Mouse (Mus musculus) adrenal gland, adult 8-10 months (tissue): ENCODE data around the gene Taf10. TPM values are rescaled to one million over a fixed set of nuclear protein-coding genes. Genes with fewer than 3 reads are reported as not detected.

Experiments
- DNase-seq: peaks from one replicate; pipeline ENCODE4 v3.0.0; 2022
- total RNA-seq, 4 experiments: library from RNA; stranded (reverse); gene quantifications; 2 replicates each; pipeline ENCODE4 v1.2.4; 2022

Gene Taf10
- total RNA-seq, 4 experiments from 2014 or later: 198 to 224 (median 207) TPM

DNA sequence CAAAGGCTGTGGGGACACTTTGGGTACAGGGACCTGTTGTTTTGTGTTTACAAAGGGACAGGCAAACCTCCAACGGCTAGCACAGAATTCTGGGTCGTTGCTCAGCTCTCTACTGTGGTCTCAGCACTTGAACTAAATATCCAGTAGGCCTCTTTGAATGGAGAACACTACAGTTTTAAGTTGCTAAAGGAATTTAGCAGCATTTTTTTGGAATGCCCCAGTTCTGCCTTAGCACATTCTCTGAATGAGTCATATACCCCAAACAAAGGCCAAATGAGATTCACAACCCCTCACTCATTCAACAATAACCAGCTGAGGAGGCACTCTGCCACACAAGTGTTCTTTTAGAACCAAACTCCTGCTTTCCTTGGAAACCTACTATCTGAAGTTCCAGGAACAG is 22.2 kb downstream of the Taf10 start:
- no peak for DNase-seq

DNA sequence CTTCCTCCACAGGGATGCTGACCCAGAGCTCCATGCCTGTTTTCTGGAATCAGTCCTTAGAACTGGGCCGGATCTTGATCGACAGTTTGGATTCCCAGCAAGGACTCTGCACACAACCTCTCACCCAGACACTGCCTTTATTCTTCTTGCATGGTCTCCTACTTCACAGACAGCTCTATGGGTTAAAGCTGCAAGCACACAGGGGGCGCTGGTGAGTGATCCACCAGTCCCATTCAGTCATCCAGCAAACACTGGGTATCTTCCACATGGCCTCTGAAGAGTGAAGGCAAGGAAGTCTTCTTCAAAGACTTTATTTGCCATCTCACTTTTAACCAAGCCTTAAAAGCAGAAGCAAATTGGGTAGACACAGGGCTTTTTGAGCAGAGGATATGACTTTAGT is 28.8 kb downstream of the Taf10 start:
- DNase-seq: no peak

DNA sequence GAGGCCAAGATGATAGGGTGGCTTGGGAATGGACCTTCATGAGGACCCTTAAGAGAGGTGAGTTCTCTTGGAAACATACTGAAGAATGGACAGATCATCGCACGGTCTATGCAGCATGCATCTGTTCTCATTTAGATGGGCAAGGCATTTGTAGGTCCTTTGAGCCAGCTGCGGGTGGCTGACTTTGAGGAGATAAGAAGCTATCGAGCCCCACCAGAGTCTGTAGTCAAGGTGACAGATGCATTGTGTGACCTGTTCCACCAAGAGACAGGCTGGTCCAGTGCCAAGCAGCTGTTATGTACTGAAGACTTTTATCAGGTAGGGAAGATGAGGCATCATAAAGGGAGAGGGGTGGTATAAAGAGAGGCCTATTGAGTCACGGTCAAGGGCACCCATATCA is 35.4 kb downstream of the Taf10 start:
- DNase-seq: no peak

DNA sequence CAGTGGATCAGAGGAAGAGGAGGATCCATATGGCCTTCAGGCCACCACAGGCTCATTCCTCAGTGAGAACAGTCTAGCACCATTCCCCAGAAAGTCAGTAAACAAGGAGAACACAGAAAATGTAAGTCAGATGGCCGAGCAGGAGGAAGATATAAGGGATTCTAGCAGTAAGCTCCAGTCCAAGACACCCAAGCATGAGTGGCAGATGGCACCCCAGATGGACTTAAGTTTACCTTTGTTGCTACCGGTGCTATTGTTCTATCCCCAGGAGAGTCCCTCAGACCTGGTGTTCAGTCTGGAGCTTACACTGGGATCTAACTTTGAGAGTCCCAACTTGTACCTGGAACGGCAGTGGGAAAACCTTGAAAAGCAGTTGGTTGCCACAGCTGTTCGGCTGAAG is 40.3 kb downstream of the Taf10 start:
- DNase-seq: no peak

DNA sequence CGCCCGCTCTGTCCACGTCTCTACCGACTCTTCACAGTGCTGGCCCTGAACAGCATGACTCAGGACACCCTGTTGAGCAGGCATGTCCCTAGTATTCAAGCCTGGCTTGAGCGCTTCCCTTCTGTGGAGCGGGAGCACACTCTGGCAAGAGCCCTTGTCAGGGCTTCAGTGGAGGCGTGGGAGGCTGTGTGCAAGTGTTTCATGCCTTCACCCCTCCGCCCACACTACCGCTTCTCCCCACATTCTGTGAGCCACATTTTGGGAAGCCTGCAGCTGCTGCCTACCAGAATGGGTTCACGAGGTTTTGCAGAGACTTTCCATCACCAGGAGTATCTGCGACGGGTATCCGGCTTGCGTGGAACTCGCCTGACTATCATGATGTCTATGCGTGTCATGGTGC is 41.0 kb downstream of the Taf10 start:
- DNase-seq: no peak

DNA sequence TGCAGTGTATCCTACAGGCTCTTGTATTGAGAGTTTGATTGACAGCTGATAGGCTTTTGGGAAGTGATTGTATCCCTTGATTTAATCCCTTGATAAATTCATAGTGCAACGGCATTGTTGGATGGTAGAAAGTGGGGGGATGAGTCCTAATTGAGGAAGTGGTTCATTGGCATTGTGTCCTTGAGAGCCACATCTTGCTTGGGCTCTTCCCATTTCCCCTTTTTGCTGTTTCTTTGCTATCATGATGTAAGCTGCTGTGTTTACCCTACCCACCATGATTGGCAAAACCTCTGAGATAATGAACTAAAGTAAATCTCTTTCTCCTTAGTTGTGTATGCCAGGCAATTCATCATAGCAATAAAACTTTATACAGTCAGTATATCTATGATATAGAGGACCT is 53.3 kb downstream of the Taf10 start:
- DNase-seq: no peak

Other genes starting within 250 kb of the Taf10 start
- 10 to 100 TPM; 47.3 to 54.3 (median 51.8) TPM for gene Smpd1, start 190.0 kb downstream of the Taf10 start, total RNA-seq
- gene Apbb1, start 162.7 kb downstream of the Taf10 start, total RNA-seq: 10 to 100 TPM; 17.3 to 30.8 (median 24.3) TPM
- gene Hpx, start 144.2 kb downstream of the Taf10 start, total RNA-seq: 1 to 10 TPM in 1 of 4 experiments, under 1 TPM in 3; 0.52 to 1.3 (median 0.72) TPM
- 10 to 100 TPM; 24.0 to 50.0 (median 38.6) TPM for gene Trim3, start 110.8 kb downstream of the Taf10 start, total RNA-seq
- gene Timm10b, start 104.3 kb downstream of the Taf10 start, total RNA-seq: 100 to 1,000 TPM in 3 of 4 experiments, 10 to 100 TPM in 1; 73.6 to 158 (median 103) TPM
- gene Arfip2, start 103.9 kb downstream of the Taf10 start, total RNA-seq: 10 to 100 TPM; 50.6 to 93.3 (median 68.0) TPM
- 10 to 100 TPM in 1 of 4 experiments, 1 to 10 TPM in 3; 6.4 to 14.4 (median 8.2) TPM for gene Gm45799, start 103.8 kb downstream of the Taf10 start, total RNA-seq
- 1 to 10 TPM; 3.1 to 5.1 (median 4.0) TPM for gene Dnhd1, start 93.5 kb downstream of the Taf10 start, total RNA-seq
- 100 to 1,000 TPM; 127 to 155 (median 137) TPM for gene Ilk, start 7.8 kb downstream of the Taf10 start, total RNA-seq
- gene Rrp8, start 7.0 kb downstream of the Taf10 start, total RNA-seq: 10 to 100 TPM; 18.3 to 29.6 (median 22.0) TPM
- 100 to 1,000 TPM; 121 to 139 (median 132) TPM for gene Tpp1, start 7.9 kb upstream of the Taf10 start, total RNA-seq
- gene Dchs1, start 43.3 kb upstream of the Taf10 start, total RNA-seq: 1 to 10 TPM; 7.4 to 9.8 (median 8.7) TPM
- gene Mrpl17, start 66.7 kb upstream of the Taf10 start, total RNA-seq: 100 to 1,000 TPM; 157 to 184 (median 171) TPM
- 10 to 100 TPM in 1 of 4 experiments, 1 to 10 TPM in 3; 6.0 to 17.1 (median 8.4) TPM for gene Gm4070, start 209.6 kb upstream of the Taf10 start, total RNA-seq